In the genomic region with DNA sequence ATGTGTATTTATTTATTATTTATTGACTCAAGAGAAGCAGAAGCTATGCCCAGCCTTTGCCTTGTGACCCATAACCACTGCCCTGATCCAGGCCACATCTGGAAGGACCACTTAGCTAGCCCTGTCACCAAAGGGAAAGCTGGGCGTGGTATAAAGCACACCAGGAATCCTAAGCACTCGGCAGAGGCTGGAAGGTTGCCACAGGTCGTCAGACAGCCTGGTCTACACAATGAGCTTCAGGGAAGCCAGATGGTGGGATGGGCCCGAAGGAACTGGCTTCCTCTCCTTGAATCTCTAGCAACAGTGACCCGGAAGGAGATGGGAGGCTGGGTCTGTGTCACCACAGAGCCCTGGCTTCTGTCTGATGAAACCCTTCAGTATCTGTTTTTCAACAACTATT, we compare ENCODE assay signal across 12 mouse cellular contexts. TPM values are rescaled to one million over a fixed set of nuclear protein-coding genes. Genes with fewer than 3 reads are reported as not detected.
DNase-seq lines count a peak whose midpoint lies in the region; ATAC-seq and TF ChIP-seq lines count a peak whose summit lies in the region.
"Had no signal": no experiment of that assay in that cellular context is flagged by ENCODE, and none has a peak within 500 bp of the region (broad histone marks: within the 10 kb centered on the region; RNA-seq: fewer than 3 reads in every experiment).

No protein-coding gene starts in this region.

- ATAC-seq in embryonic facial prominence, embryonic 14.5 days (ENCODE audit: low read depth), result no peak
- ATAC-seq in heart, embryonic 15.5 days (replicated peaks; ENCODE audit: insufficient number of reproducible peaks, insufficient read depth, low FRiP score, low read depth), result peak; percentile 34; the same call in 1 of the 2 replicates
- ATAC-seq in kidney, postnatal 0 days (replicated peaks; ENCODE audit: low FRiP score, low read depth), result no peak
- no peak for ATAC-seq in liver, embryonic 11.5 days (replicated peaks; ENCODE audit: low FRiP score)
- no peak for ATAC-seq in forebrain, embryonic 11.5 days (replicated peaks; ENCODE audit: low FRiP score)
- ATAC-seq: activated CD4-positive, CD25-positive, alpha-beta regulatory T cell, adult 4 months; midbrain, embryonic 15.5 days had no signal

- peak; percentile 35 for DNase-seq in embryonic facial prominence, embryonic 14.5 days (ENCODE audit: low spot score)
- DNase-seq in embryonic facial prominence, embryonic 10.5 days (ENCODE audit: low spot score), result no peak
- DNase-seq in kidney, postnatal 0 days (ENCODE audit: low spot score), result peak; percentile 47
- no peak for DNase-seq in adrenal gland, adult (ENCODE audit: inconsistent age in 2 of 2, low spot score in 1 of 2)
- no peak for DNase-seq in liver, embryonic 11.5 days (ENCODE audit: low spot score)
- no peak for DNase-seq in forebrain, embryonic 11.5 days (ENCODE audit: low spot score)
- DNase-seq: liver, embryonic 13.5 days had no signal

- H3K9me3 ChIP-seq in embryonic facial prominence, embryonic 14.5 days (ENCODE audit: control insufficient read depth, low read length), result no peaks in the 10 kb centered on the region
- H3K9me3 ChIP-seq in embryonic facial prominence, embryonic 10.5 days, result no peaks in the 10 kb centered on the region
- H3K9me3 ChIP-seq in E14TG2a.4 (ENCODE audit: low read length), result no peaks in the 10 kb centered on the region
- H3K9me3 ChIP-seq in heart, embryonic 15.5 days (replicated peaks), result no peaks in the 10 kb centered on the region
- H3K9me3 ChIP-seq in kidney, postnatal 0 days (replicated peaks; ENCODE audit: low read length), result no peaks in the 10 kb centered on the region
- H3K9me3 ChIP-seq in liver, embryonic 11.5 days (ENCODE audit: control insufficient read depth, low read length), result no peaks in the 10 kb centered on the region
- H3K9me3 ChIP-seq in forebrain, embryonic 11.5 days (ENCODE audit: control insufficient read depth, low read length), result no peaks in the 10 kb centered on the region
- H3K9me3 ChIP-seq: embryonic facial prominence, embryonic 12.5 days; liver, embryonic 13.5 days; midbrain, embryonic 15.5 days had no signal

- no peak overlapping the region for H3K9ac ChIP-seq in embryonic facial prominence, embryonic 14.5 days (ENCODE audit: low read depth, low read length)
- peak overlapping the region; percentile 1; the same call in 1 of the 2 replicates for H3K9ac ChIP-seq in heart, embryonic 15.5 days
- no peak overlapping the region for H3K9ac ChIP-seq in kidney, postnatal 0 days (ENCODE audit: low read depth, low read length)
- no peak overlapping the region for H3K9ac ChIP-seq in liver, embryonic 11.5 days (ENCODE audit: low read depth, low read length)
- H3K9ac ChIP-seq in forebrain, embryonic 11.5 days (ENCODE audit: low read length), result no peak overlapping the region
- H3K9ac ChIP-seq: embryonic facial prominence, embryonic 12.5 days; liver, embryonic 13.5 days; midbrain, embryonic 15.5 days had no signal

- no peak overlapping the region for H3K4me3 ChIP-seq in embryonic facial prominence, embryonic 14.5 days (ENCODE audit: low read depth, low read length)
- H3K4me3 ChIP-seq in embryonic facial prominence, embryonic 10.5 days, result no peak overlapping the region
- peak overlapping the region; percentile 59 for H3K4me3 ChIP-seq in E14TG2a.4 (replicated peaks; ENCODE audit: low read length)
- H3K4me3 ChIP-seq in heart, embryonic 15.5 days, result no peak overlapping the region
- no peak overlapping the region for H3K4me3 ChIP-seq in kidney, postnatal 0 days (replicated peaks; ENCODE audit: low read depth, low read length)
- H3K4me3 ChIP-seq in liver, embryonic 11.5 days (ENCODE audit: low read depth, low read length), result no peak overlapping the region
- H3K4me3 ChIP-seq in forebrain, embryonic 11.5 days (ENCODE audit: low read depth, low read length), result no peak overlapping the region
- H3K4me3 ChIP-seq: embryonic facial prominence, embryonic 12.5 days; liver, embryonic 13.5 days; midbrain, embryonic 15.5 days had no signal

- no peaks in the 10 kb centered on the region for H3K4me1 ChIP-seq in embryonic facial prominence, embryonic 14.5 days (ENCODE audit: control insufficient read depth, insufficient read depth, low read length)
- no peaks in the 10 kb centered on the region for H3K4me1 ChIP-seq in embryonic facial prominence, embryonic 10.5 days
- H3K4me1 ChIP-seq in E14TG2a.4 (replicated peaks; ENCODE audit: low read depth, low read length), result peaks cover 46% of the 10 kb centered on the region
- peaks cover 23% of the 10 kb centered on the region for H3K4me1 ChIP-seq in heart, embryonic 15.5 days (replicated peaks)
- H3K4me1 ChIP-seq in kidney, postnatal 0 days (replicated peaks; ENCODE audit: insufficient read depth, low read length), result peaks cover 6% of the 10 kb centered on the region; the same call in 1 of the 2 replicates
- H3K4me1 ChIP-seq in liver, embryonic 11.5 days (replicated peaks; ENCODE audit: control insufficient read depth, insufficient read depth, low read length), result no peaks in the 10 kb centered on the region
- no peaks in the 10 kb centered on the region for H3K4me1 ChIP-seq in forebrain, embryonic 11.5 days (replicated peaks; ENCODE audit: control insufficient read depth, insufficient read depth, low read length)
- H3K4me1 ChIP-seq: embryonic facial prominence, embryonic 12.5 days; midbrain, embryonic 15.5 days had no signal

- H3K27ac ChIP-seq in embryonic facial prominence, embryonic 14.5 days (replicated peaks; ENCODE audit: low read depth, low read length), result no peak overlapping the region
- H3K27ac ChIP-seq in embryonic facial prominence, embryonic 10.5 days (replicated peaks), result no peak overlapping the region
- H3K27ac ChIP-seq in heart, embryonic 15.5 days, result peak overlapping the region; percentile 1; the same call in 1 of the 2 replicates
- no peak overlapping the region for H3K27ac ChIP-seq in kidney, postnatal 0 days
- H3K27ac ChIP-seq in liver, embryonic 11.5 days (ENCODE audit: low read depth, low read length), result no peak overlapping the region
- H3K27ac ChIP-seq in forebrain, embryonic 11.5 days (ENCODE audit: low read depth, low read length), result no peak overlapping the region
- H3K27ac ChIP-seq: embryonic facial prominence, embryonic 12.5 days; liver, embryonic 13.5 days; midbrain, embryonic 15.5 days had no signal

- no peaks in the 10 kb centered on the region for H3K27me3 ChIP-seq in embryonic facial prominence, embryonic 14.5 days (replicated peaks; ENCODE audit: control insufficient read depth, insufficient read depth, low read length)
- H3K27me3 ChIP-seq in embryonic facial prominence, embryonic 10.5 days (replicated peaks; ENCODE audit: low read depth, poor library complexity, severe bottlenecking), result no peaks in the 10 kb centered on the region
- H3K27me3 ChIP-seq in E14TG2a.4 (ENCODE audit: insufficient read depth, low read length), result peaks cover 2% of the 10 kb centered on the region; the same call in 1 of the 2 replicates
- no peaks in the 10 kb centered on the region for H3K27me3 ChIP-seq in heart, embryonic 15.5 days
- no peaks in the 10 kb centered on the region for H3K27me3 ChIP-seq in kidney, postnatal 0 days (ENCODE audit: insufficient read depth, low read length)
- no peaks in the 10 kb centered on the region for H3K27me3 ChIP-seq in liver, embryonic 11.5 days (replicated peaks; ENCODE audit: control insufficient read depth, insufficient read depth, low read length)
- no peaks in the 10 kb centered on the region for H3K27me3 ChIP-seq in forebrain, embryonic 11.5 days (ENCODE audit: control insufficient read depth, insufficient read depth, low read length)
- H3K27me3 ChIP-seq: embryonic facial prominence, embryonic 12.5 days; liver, embryonic 13.5 days; midbrain, embryonic 15.5 days had no signal

- H3K4me2 ChIP-seq in embryonic facial prominence, embryonic 14.5 days (ENCODE audit: low read depth, low read length), result no peak overlapping the region
- H3K4me2 ChIP-seq in heart, embryonic 15.5 days, result no peak overlapping the region
- no peak overlapping the region for H3K4me2 ChIP-seq in kidney, postnatal 0 days (ENCODE audit: low read length)
- no peak overlapping the region for H3K4me2 ChIP-seq in liver, embryonic 11.5 days
- H3K4me2 ChIP-seq in forebrain, embryonic 11.5 days (ENCODE audit: low read depth, low read length, severe bottlenecking), result no peak overlapping the region
- H3K4me2 ChIP-seq: embryonic facial prominence, embryonic 12.5 days; liver, embryonic 13.5 days; midbrain, embryonic 15.5 days had no signal

- H3K36me3 ChIP-seq in embryonic facial prominence, embryonic 14.5 days (ENCODE audit: control insufficient read depth, insufficient read depth, low read length), result 0 out of 2 replicates have a peak, but pooled peaks cover 9% of the 10 kb centered on the region
- H3K36me3 ChIP-seq in embryonic facial prominence, embryonic 10.5 days (replicated peaks), result peaks cover 19% of the 10 kb centered on the region
- peaks cover 5% of the 10 kb centered on the region for H3K36me3 ChIP-seq in E14TG2a.4 (ENCODE audit: insufficient read depth, low read length)
- H3K36me3 ChIP-seq in heart, embryonic 15.5 days, result 0 out of 2 replicates have a peak, but pooled peaks cover 3% of the 10 kb centered on the region
- peaks cover 1% of the 10 kb centered on the region; the same call in 1 of the 2 replicates for H3K36me3 ChIP-seq in kidney, postnatal 0 days (ENCODE audit: insufficient read depth, low read length)
- 0 out of 2 replicates have a peak, but pooled peaks cover 1% of the 10 kb centered on the region for H3K36me3 ChIP-seq in liver, embryonic 11.5 days (ENCODE audit: control insufficient read depth, insufficient read depth, low read length)
- peaks cover under 1% of the 10 kb centered on the region; the same call in 1 of the 2 replicates for H3K36me3 ChIP-seq in forebrain, embryonic 11.5 days (ENCODE audit: control insufficient read depth, insufficient read depth, low read length)

- 44% methylated on average over 4 of the region's 5 CpGs for WGBS in embryonic facial prominence, embryonic 14.5 days
- 56% methylated on average over 5 of the region's 5 CpGs for WGBS in embryonic facial prominence, embryonic 10.5 days
- 29% methylated on average over 5 of the region's 5 CpGs for WGBS in heart, embryonic 15.5 days
- WGBS in kidney, postnatal 0 days, result 33% methylated on average over 5 of the region's 5 CpGs
- 58% methylated on average over 5 of the region's 5 CpGs for WGBS in liver, embryonic 11.5 days
- WGBS in forebrain, embryonic 11.5 days, result 70% methylated on average over 5 of the region's 5 CpGs

- TF ChIP-seq CTCF in E14TG2a.4 (conservative IDR thresholded peaks at IDR 0.05; ENCODE audit: low read length), result no peak
- no peak for TF ChIP-seq CTCF in kidney, postnatal 0 days (IDR thresholded peaks at IDR 0.05; ENCODE audit: low read depth)

RNA-seq across cellular contexts. Expression of a gene that starts 1.8 kb away (rescaled TPM):
- not detected in 2 replicates for polyA plus RNA-seq in embryonic facial prominence, embryonic 14.5 days (2014; fragmentation: Nextera tagmentation; extraction: Ambion mirVana)
- 0.29 TPM in 1 of 2 replicates, not detected in the other for polyA plus RNA-seq in embryonic facial prominence, embryonic 10.5 days (2016; fragmentation: Nextera tagmentation; extraction: Ambion mirVana)
- polyA plus RNA-seq in heart, embryonic 15.5 days (2015; fragmentation: Nextera tagmentation; extraction: Ambion mirVana), result 0.34 TPM in 1 of 2 replicates, not detected in the other
- not detected in 2 replicates for polyA plus RNA-seq in kidney, postnatal 0 days (2015; fragmentation: Nextera tagmentation; extraction: Ambion mirVana)
- not detected in 2 replicates for polyA plus RNA-seq in liver, embryonic 11.5 days (2014; fragmentation: Nextera tagmentation; extraction: Ambion mirVana)
- not detected in 2 replicates for polyA plus RNA-seq in forebrain, embryonic 11.5 days (2014; fragmentation: Nextera tagmentation; extraction: Ambion mirVana)
- polyA plus RNA-seq: activated CD4-positive, CD25-positive, alpha-beta regulatory T cell, adult 4 months; embryonic facial prominence, embryonic 12.5 days; liver, embryonic 13.5 days; midbrain, embryonic 15.5 days had no signal

RNA-seq across cellular contexts. Expression of a gene that starts 9.1 kb away (rescaled TPM):
- 160 and 173 TPM in 2 replicates for polyA plus RNA-seq in embryonic facial prominence, embryonic 14.5 days (2014; fragmentation: Nextera tagmentation; extraction: Ambion mirVana)
- 60.2 and 62.6 TPM in 2 replicates for polyA plus RNA-seq in embryonic facial prominence, embryonic 10.5 days (2016; fragmentation: Nextera tagmentation; extraction: Ambion mirVana)
- 176 and 197 TPM in 2 replicates for polyA plus RNA-seq in heart, embryonic 15.5 days (2015; fragmentation: Nextera tagmentation; extraction: Ambion mirVana)
- polyA plus RNA-seq in kidney, postnatal 0 days (2015; fragmentation: Nextera tagmentation; extraction: Ambion mirVana), result 647 and 704 TPM in 2 replicates
- polyA plus RNA-seq in liver, embryonic 11.5 days (2014; fragmentation: Nextera tagmentation; extraction: Ambion mirVana), result 201 and 215 TPM in 2 replicates
- polyA plus RNA-seq in forebrain, embryonic 11.5 days (2014; fragmentation: Nextera tagmentation; extraction: Ambion mirVana), result 52.3 and 58.2 TPM in 2 replicates

RNA-seq across cellular contexts. Expression of a gene that starts 19.6 kb away (rescaled TPM):
- polyA plus RNA-seq in embryonic facial prominence, embryonic 14.5 days (2014; fragmentation: Nextera tagmentation; extraction: Ambion mirVana), result 27.1 and 34.4 TPM in 2 replicates
- polyA plus RNA-seq in embryonic facial prominence, embryonic 10.5 days (2016; fragmentation: Nextera tagmentation; extraction: Ambion mirVana), result 51.2 and 59.9 TPM in 2 replicates
- 13.3 and 18.9 TPM in 2 replicates for polyA plus RNA-seq in heart, embryonic 15.5 days (2015; fragmentation: Nextera tagmentation; extraction: Ambion mirVana)
- polyA plus RNA-seq in kidney, postnatal 0 days (2015; fragmentation: Nextera tagmentation; extraction: Ambion mirVana), result 31.2 and 36.3 TPM in 2 replicates
- polyA plus RNA-seq in liver, embryonic 11.5 days (2014; fragmentation: Nextera tagmentation; extraction: Ambion mirVana), result 36.5 and 40.6 TPM in 2 replicates
- 47.4 and 50.3 TPM in 2 replicates for polyA plus RNA-seq in forebrain, embryonic 11.5 days (2014; fragmentation: Nextera tagmentation; extraction: Ambion mirVana)

RNA-seq across cellular contexts. Expression of a gene that starts 36.9 kb away (rescaled TPM):
- polyA plus RNA-seq in embryonic facial prominence, embryonic 14.5 days (2014; fragmentation: Nextera tagmentation; extraction: Ambion mirVana), result 3.1 and 4.2 TPM in 2 replicates
- 0.57 and 0.67 TPM in 2 replicates for polyA plus RNA-seq in embryonic facial prominence, embryonic 10.5 days (2016; fragmentation: Nextera tagmentation; extraction: Ambion mirVana)
- polyA plus RNA-seq in heart, embryonic 15.5 days (2015; fragmentation: Nextera tagmentation; extraction: Ambion mirVana), result 2.0 and 2.5 TPM in 2 replicates
- 0.67 and 1.0 TPM in 2 replicates for polyA plus RNA-seq in kidney, postnatal 0 days (2015; fragmentation: Nextera tagmentation; extraction: Ambion mirVana)
- polyA plus RNA-seq in liver, embryonic 11.5 days (2014; fragmentation: Nextera tagmentation; extraction: Ambion mirVana), result 0.23 and 0.29 TPM in 2 replicates
- polyA plus RNA-seq in forebrain, embryonic 11.5 days (2014; fragmentation: Nextera tagmentation; extraction: Ambion mirVana), result 0.37 TPM in 1 of 2 replicates, not detected in the other
- polyA plus RNA-seq: midbrain, embryonic 15.5 days had no signal

RNA-seq across cellular contexts. Expression of a gene that starts 47.2 kb away (rescaled TPM):
- polyA plus RNA-seq in embryonic facial prominence, embryonic 14.5 days (2014; fragmentation: Nextera tagmentation; extraction: Ambion mirVana), result 30.9 and 31.6 TPM in 2 replicates
- 81.8 and 82.5 TPM in 2 replicates for polyA plus RNA-seq in embryonic facial prominence, embryonic 10.5 days (2016; fragmentation: Nextera tagmentation; extraction: Ambion mirVana)
- polyA plus RNA-seq in heart, embryonic 15.5 days (2015; fragmentation: Nextera tagmentation; extraction: Ambion mirVana), result 26.1 and 31.0 TPM in 2 replicates
- 33.7 and 35.1 TPM in 2 replicates for polyA plus RNA-seq in kidney, postnatal 0 days (2015; fragmentation: Nextera tagmentation; extraction: Ambion mirVana)
- polyA plus RNA-seq in liver, embryonic 11.5 days (2014; fragmentation: Nextera tagmentation; extraction: Ambion mirVana), result 41.3 and 44.2 TPM in 2 replicates
- 54.8 and 57.4 TPM in 2 replicates for polyA plus RNA-seq in forebrain, embryonic 11.5 days (2014; fragmentation: Nextera tagmentation; extraction: Ambion mirVana)

Comparison
In these comparisons a context has a peak if more than half of its experiments do, and no peak if none do; other contexts are left out.
1. DNase-seq: peak in embryonic facial prominence, embryonic 14.5 days (single experiment) and kidney, postnatal 0 days (single experiment); none in embryonic facial prominence, embryonic 10.5 days (single experiment), adrenal gland, adult (0 of 2), liver, embryonic 11.5 days (single experiment) and forebrain, embryonic 11.5 days (single experiment).